Comparison of ENCODE assay signal across 7 mouse cellular contexts in genomic region chr13:77701733-77702132, GRCm38 (mm10). TPM values are rescaled to one million over a fixed set of nuclear protein-coding genes. Genes with fewer than 3 reads are reported as not detected.
DNase-seq lines count a peak whose midpoint lies in the region; ATAC-seq and TF ChIP-seq lines count a peak whose summit lies in the region.
"Not testable (repeated sequence)": the region's sequence is repeated elsewhere in the genome, so short reads cannot be mapped to it uniquely, and the experiment has no call there.

Gene Fam172a (plus strand): TSS chr13:77702033.

- not testable (repeated sequence) for TF ChIP-seq POLR2A in bone marrow, adult 2 months (IDR thresholded peaks at IDR 0.05; ENCODE audit: borderline replicate concordance, control insufficient read depth, low read depth, low read length)

- DNase-seq in forebrain, embryonic 14.5 days (ENCODE audit: low spot score); heart, postnatal 0 days (ENCODE audit: low spot score); left cerebral cortex, postnatal 10 days (ENCODE audit: extremely low spot score in 1 of 2, low spot score in 2 of 2); neural tube, embryonic 11.5 days (ENCODE audit: low spot score): not testable (repeated sequence)

- not testable (repeated sequence) for H3K4me2 ChIP-seq in forebrain, embryonic 14.5 days (ENCODE audit: low read length); heart, postnatal 0 days (ENCODE audit: low read depth, low read length); intestine, embryonic 15.5 days (replicated peaks); lung, embryonic 15.5 days; neural tube, embryonic 11.5 days (ENCODE audit: low read depth)

- H3K9me3 ChIP-seq in forebrain, embryonic 14.5 days (replicated peaks; ENCODE audit: control insufficient read depth, low read length); heart, postnatal 0 days (replicated peaks; ENCODE audit: control insufficient read depth, low read length); intestine, embryonic 15.5 days; lung, embryonic 15.5 days; neural tube, embryonic 11.5 days (ENCODE audit: control insufficient read depth, low read length): not testable (repeated sequence)

- WGBS in bone marrow, adult 2 months, result no CpG with 5 or more reads among the region's 6 CpGs
- no CpG with 5 or more reads among the region's 6 CpGs for WGBS in forebrain, embryonic 14.5 days
- WGBS in heart, postnatal 0 days, result no CpG with 5 or more reads among the region's 6 CpGs
- WGBS in intestine, embryonic 15.5 days, result 80% methylated on average over 1 of the region's 6 CpGs
- no CpG with 5 or more reads among the region's 6 CpGs for WGBS in lung, embryonic 15.5 days
- WGBS in neural tube, embryonic 11.5 days, result no CpG with 5 or more reads among the region's 6 CpGs

- not testable (repeated sequence) for H3K27me3 ChIP-seq in forebrain, embryonic 14.5 days (replicated peaks; ENCODE audit: control insufficient read depth, insufficient read depth, low read length); heart, postnatal 0 days (ENCODE audit: control insufficient read depth, insufficient read depth, low read length); intestine, embryonic 15.5 days (replicated peaks); lung, embryonic 15.5 days; neural tube, embryonic 11.5 days (ENCODE audit: control insufficient read depth, insufficient read depth, low read length)

- not testable (repeated sequence) for TF ChIP-seq EP300 in heart, postnatal 0 days (IDR thresholded peaks at IDR 0.05; ENCODE audit: low read depth)

- intact Hi-C loops in left cerebral cortex, postnatal 10 days (cut with DNase I), result not testable (repeated sequence)

- H3K4me3 ChIP-seq in bone marrow, adult 2 months (replicated peaks; ENCODE audit: control insufficient read depth, low read depth, low read length); forebrain, embryonic 14.5 days (ENCODE audit: low read depth, low read length); heart, postnatal 0 days (ENCODE audit: low read depth, low read length); intestine, embryonic 15.5 days (replicated peaks); lung, embryonic 15.5 days; neural tube, embryonic 11.5 days (ENCODE audit: low read depth, low read length): not testable (repeated sequence)

- not testable (repeated sequence) for ATAC-seq in forebrain, embryonic 14.5 days; heart, postnatal 0 days (ENCODE audit: insufficient read depth, low read depth); intestine, embryonic 15.5 days; lung, embryonic 15.5 days (ENCODE audit: borderline replicate concordance, extremely low read depth, low FRiP score, low TSS enrichment); neural tube, embryonic 11.5 days (ENCODE audit: insufficient read depth, low FRiP score, low TSS enrichment)

- TF ChIP-seq CTCF in bone marrow, adult 2 months (IDR thresholded peaks at IDR 0.05; ENCODE audit: control insufficient read depth, insufficient read depth, low read length); heart, postnatal 0 days (IDR thresholded peaks at IDR 0.05; ENCODE audit: low read depth): not testable (repeated sequence)

- not testable (repeated sequence) for H3K36me3 ChIP-seq in forebrain, embryonic 14.5 days (ENCODE audit: control insufficient read depth, insufficient read depth, low read length); heart, postnatal 0 days (replicated peaks; ENCODE audit: control insufficient read depth, insufficient read depth, low read length); intestine, embryonic 15.5 days; lung, embryonic 15.5 days; neural tube, embryonic 11.5 days (ENCODE audit: control insufficient read depth, insufficient read depth, low read length)

- not testable (repeated sequence) for H3K9ac ChIP-seq in forebrain, embryonic 14.5 days (ENCODE audit: low read length); heart, postnatal 0 days (replicated peaks; ENCODE audit: low read depth, low read length); intestine, embryonic 15.5 days; lung, embryonic 15.5 days; neural tube, embryonic 11.5 days (ENCODE audit: low read length)

- not testable (repeated sequence) for H3K4me1 ChIP-seq in bone marrow, adult 2 months (ENCODE audit: control insufficient read depth, insufficient read depth, low read length); forebrain, embryonic 14.5 days (ENCODE audit: control insufficient read depth, insufficient read depth, low read length); heart, postnatal 0 days (ENCODE audit: control insufficient read depth, insufficient read depth); intestine, embryonic 15.5 days (replicated peaks); lung, embryonic 15.5 days; neural tube, embryonic 11.5 days (ENCODE audit: control insufficient read depth, insufficient read depth, low read length)

- not testable (repeated sequence) for H3K27ac ChIP-seq in bone marrow, adult 2 months (ENCODE audit: control insufficient read depth, insufficient read depth, low read depth, low read length, poor library complexity); forebrain, embryonic 14.5 days (ENCODE audit: low read depth, low read length); heart, postnatal 0 days (ENCODE audit: low read depth); intestine, embryonic 15.5 days; lung, embryonic 15.5 days; neural tube, embryonic 11.5 days (ENCODE audit: low read depth, low read length)

RNA-seq across cellular contexts. Expression of gene Fam172a, which starts in this region (rescaled TPM):
- 3.3 and 13.5 TPM in 2 replicates for polyA plus RNA-seq in bone marrow, adult 2 months (2011; ENCODE audit: insufficient read depth, insufficient read length, low replicate concordance, missing spikeins)
- polyA plus RNA-seq in forebrain, embryonic 14.5 days (2014; fragmentation: Nextera tagmentation; extraction: Ambion mirVana), result 49.5 and 54.4 TPM in 2 replicates
- total RNA-seq in heart, postnatal 0 days (2014; rRNA removed; ENCODE audit: low replicate concordance), result 8.5 and 11.2 TPM in 2 replicates
- 12.2 and 14.8 TPM in 2 replicates for polyA plus RNA-seq in heart, postnatal 0 days (2015; fragmentation: Nextera tagmentation; extraction: Ambion mirVana)
- polyA plus RNA-seq in intestine, embryonic 15.5 days (2015; fragmentation: Nextera tagmentation; extraction: Ambion mirVana), result 26.1 and 30.9 TPM in 2 replicates
- 10 to 100 TPM; 43.4 to 47.1 TPM for total RNA-seq in left cerebral cortex, postnatal 10 days (2021)
- polyA plus RNA-seq in lung, embryonic 15.5 days (2015; fragmentation: Nextera tagmentation; extraction: Ambion mirVana), result 31.2 and 32.6 TPM in 2 replicates
- 37.7 and 38.4 TPM in 2 replicates for polyA plus RNA-seq in neural tube, embryonic 11.5 days (2014; fragmentation: Nextera tagmentation; extraction: Ambion mirVana)
